Mouse (Mus musculus) small intestine, adult 2 months (tissue): Measurements from ENCODE around the gene Sp140.
"Not testable (repeated sequence)": the region's sequence is repeated elsewhere in the genome, so short reads cannot be mapped to it uniquely, and the experiment has no call there.

Experiments used
- CTCF ChIP-seq: fragments of 200-500 bp; IDR thresholded peaks from 2 replicates; pipeline ENCODE4 v1.5.1; 2012; ENCODE audit warnings: low read depth, mild to moderate bottlenecking, control low read depth, inconsistent platforms, low read length, moderate library complexity, mixed read lengths; ENCODE audit not compliant: insufficient replicate concordance, insufficient read length; ENCODE audit errors: extremely low read depth
- POLR2A ChIP-seq: fragments of 200-500 bp; IDR thresholded peaks from 2 replicates; pipeline ENCODE4 v1.6.1; 2012; ENCODE audit warnings: low read depth, mild to moderate bottlenecking, control low read depth, inconsistent platforms, low read length, moderate library complexity

- not testable (repeated sequence) for TF ChIP-seq CTCF, POLR2A
Measured at GRCm38 (mm10) chr1:85615819-85616218, 15.6 kb downstream of the Sp140 start.
